Mouse (Mus musculus): ENCODE data around the gene Foxn3.

Gene Foxn3

DNA sequence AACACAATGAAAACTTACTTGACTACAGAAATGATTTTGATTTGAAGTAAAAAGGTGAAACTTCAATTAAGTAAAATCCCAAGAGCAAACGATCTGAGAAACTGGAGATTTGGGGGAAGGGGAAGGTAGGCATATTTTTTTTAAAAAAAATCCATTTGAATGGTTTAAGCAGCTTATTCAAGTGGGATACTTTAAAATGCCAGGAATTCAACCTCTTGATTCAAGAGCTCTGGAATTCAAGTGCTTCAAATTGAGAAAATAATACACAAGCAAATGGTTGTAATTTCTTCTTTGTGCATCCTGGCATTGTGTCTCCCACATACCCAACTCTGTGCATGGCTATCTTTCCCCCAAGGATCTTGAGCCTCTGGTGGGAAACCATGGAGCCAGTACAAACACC, 300.5 kb downstream of the Foxn3 start:
- intact Hi-C loops (cut with DNase I): no loop called here

DNA sequence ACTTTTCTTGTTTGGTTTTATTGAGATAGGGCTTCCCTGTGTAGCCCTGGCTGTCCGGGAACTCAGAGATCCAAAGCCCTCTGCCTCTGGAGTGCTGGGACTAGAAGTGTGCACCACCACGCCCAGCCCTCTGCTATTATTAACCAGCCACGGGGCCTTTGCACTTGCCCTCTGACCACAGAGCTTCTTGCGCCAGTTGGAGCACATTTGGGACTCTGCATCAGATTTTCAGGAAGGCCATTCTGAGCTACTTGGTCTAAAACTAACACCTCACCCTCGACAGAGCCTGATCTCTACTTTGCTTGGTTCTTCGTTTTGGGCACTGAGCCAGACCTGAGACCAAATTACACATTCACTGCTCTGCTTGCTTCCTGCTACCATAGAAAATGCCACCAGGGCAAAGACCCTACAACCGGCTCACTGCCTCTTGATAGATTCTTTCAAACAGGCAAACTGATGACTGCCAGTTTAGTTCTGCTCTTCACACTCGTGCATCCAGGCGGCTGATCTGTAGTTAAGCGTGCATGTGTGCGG, 301.2 kb downstream of the Foxn3 start:
- intact Hi-C loops (cut with DNase I): no loop called here

DNA sequence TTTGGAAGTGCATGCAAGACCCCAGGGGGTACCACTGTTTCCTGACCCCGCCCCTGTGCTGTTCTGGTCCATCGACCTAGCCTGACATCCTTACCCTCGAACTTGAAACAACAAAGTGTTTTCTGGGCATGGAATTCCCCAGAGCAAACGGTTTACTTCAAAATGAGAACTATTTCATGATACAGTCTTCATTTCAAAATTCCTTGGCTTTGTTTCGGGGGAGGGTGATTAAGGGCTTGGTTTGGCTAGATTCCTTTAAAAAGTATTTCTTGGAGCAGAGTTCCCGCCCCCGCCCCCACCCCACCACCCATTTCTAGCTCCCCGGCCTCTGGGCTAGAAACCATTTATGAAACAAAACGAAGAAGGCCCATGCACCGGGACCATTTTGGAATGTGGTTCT, 303.2 kb downstream of the Foxn3 start:
- intact Hi-C loops (cut with DNase I): no loop called here

DNA sequence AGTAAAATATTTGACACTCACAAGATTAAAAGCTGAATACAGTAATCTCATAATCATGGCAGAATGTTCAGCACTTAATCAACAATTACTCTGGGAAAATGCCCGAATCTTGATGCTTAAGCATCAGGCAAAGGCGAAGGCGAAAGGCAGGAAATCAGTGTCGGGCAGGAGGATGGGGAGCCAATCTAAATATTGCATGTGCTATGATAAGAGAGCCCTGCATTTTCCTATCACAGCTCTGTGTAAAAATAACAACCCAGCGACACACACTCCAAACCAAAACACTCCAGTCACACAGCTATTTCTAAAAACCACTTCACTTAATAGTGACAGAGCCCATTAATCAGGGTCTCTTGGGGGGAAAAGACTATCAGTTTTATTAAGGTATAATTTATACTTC, 305.8 kb downstream of the Foxn3 start:
- intact Hi-C loops (cut with DNase I): loop anchor here (10.0 kb wide), 1 partner anchor 127 kb away; no protein-coding TSS in a partner anchor

DNA sequence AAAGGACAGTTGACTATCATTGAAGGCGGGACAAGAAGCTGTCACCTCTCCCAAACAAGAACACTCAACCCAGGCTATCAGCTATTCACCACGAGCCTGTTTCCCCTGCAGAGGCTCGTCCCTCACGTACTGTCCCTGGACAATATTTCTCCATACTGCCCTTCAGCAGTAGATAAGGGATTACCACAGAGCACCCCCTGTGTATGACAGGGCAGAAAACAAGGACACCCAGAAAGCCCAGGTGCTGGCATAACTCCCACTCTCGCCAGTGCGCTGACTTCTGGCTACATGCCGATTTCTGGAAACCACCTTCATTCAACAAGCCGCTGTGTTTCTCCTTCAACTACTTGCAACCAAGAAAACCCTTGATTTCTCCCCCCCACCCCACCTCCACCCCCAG, 306.4 kb downstream of the Foxn3 start:
- intact Hi-C loops (cut with DNase I): loop anchor here (10.0 kb wide), 1 partner anchor 128 kb away; no protein-coding TSS in a partner anchor

DNA sequence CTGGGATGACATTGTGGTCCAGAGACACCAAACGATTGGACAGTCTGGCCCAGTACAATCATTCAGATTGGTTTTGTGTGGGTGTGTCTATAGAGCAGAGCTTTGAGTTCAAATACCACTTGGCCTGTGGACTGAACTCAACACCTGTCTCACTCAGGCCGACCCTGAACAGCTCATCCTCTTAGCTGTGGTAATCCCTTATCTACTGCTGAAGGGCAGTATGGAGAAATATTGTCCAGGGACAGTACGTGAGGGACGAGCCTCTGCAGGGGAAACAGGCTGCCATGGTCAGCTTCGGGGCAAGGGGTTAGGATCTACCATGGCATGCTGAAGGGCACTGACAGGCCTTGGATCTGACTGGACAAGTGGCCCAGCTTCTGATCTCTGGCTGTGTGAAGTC, 306.9 kb downstream of the Foxn3 start:
- intact Hi-C loops (cut with DNase I): loop anchor here (10.0 kb wide), 1 partner anchor 128 kb away; no protein-coding TSS in a partner anchor

DNA sequence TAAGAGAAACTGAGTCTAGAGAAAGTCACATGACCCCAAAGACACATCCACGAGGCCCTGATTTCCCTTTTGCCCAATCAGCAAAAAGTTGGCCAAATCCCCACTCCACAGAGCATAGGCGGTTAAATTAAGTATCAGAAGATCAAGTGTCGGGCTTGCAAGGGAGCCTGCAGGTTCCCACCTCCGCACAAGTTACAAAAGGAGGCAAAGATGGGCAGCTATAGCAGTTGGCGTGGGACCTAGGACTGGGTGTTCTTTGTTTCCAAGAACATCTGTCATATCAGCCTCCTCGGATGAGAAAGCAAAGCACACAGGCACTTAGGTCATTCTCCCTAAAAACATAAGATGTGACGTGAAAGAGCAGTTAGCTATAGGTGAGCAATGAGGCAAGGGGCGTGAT, 308.9 kb downstream of the Foxn3 start:
- intact Hi-C loops (cut with DNase I): loop anchor here (10.0 kb wide), 1 partner anchor 130 kb away; no protein-coding TSS in a partner anchor

DNA sequence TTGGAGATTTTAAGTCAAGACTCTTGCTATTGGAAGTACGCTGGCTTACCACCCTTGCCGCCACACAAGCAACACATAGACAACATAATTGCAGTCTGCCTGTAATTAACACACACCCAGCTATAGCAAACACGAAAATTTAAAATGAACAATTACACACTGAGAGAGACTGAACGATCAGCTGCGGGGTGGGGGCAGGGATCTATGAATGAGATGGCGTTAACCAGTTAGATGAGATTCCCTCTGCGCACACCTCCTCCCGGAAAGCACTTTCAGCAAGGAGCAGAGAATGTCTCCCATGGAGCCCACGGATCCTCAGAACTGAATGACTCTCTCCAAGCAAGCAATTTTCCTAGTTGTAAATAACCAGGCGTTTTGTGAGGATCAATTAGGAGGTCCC, 309.8 kb downstream of the Foxn3 start:
- intact Hi-C loops (cut with DNase I): loop anchor here (10.0 kb wide), 1 partner anchor 131 kb away; no protein-coding TSS in a partner anchor

DNA sequence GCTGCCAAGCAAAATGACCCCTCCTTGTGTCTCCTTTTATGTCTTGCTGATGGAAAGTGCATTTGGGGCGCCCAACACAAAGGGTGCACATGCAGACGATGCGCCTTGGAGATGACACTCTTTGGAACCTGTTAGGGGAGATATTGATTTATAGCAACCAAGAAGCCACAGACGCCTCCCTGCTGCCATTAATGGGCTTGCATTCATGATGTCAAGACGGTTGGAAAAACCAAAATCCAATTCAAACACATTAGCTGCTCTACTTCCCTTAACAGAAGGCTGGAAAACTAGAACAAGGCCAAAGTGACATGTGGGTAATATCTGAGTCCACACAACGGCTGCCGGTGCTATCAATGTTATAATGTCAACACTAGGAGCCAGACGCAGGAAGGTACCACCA, 314.8 kb downstream of the Foxn3 start:
- intact Hi-C loops (cut with DNase I): no loop called here

DNA sequence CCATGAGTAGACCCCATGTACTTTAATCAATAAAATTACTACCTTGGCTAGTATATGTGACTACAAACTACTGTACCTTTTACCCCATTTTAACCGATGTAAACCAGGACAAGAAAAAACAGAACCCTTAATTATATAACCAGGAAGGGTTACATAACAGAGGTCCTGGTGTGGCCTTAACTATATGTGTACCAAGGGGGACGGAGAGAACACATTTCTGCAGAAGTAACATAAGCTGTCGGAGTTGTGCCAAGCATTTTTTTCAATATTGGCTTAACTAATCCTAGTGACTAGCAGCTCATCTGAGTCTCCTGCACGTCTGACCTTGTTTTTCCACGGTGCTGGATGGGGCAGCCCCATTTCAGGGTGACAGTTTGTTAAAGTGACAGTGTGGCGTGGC, 315.4 kb downstream of the Foxn3 start:
- intact Hi-C loops (cut with DNase I): no loop called here

DNA sequence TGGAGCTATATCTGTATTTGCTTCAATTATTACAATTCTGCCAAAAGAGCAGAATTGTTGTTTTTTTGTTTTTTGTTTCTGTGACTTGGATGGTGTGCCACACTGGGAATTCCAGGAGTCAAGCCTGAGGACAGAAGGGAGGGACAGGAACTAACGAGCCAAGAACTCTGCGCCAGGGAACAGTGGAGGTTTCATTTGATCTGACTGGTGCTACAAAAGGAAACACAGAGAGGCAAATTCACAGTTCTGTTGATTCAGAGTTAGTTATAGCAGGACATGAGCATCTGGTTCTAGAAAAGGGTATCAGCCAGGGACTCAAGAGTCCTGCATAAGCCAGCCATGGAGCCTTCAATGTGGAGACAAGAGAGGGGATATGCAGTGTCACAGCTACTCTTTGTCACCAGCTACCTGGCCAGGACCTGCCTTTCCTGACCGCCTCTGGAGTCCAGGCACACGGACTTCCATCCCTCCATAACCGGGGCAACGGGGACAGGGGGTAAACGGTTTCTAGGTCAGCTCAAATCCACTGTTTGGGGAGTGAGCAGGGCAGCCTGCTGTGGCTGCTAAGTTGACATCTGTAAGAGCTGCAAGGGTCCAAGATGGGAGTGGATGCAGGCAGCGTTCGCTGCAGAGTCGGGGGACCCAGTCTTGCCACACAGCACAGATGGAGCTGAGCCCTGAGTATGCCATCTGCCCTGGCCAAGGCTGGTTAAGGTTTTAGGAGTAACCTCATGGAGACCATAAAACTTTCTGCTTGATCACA, 316.2 kb downstream of the Foxn3 start:
- intact Hi-C loops (cut with DNase I): no loop called here

DNA sequence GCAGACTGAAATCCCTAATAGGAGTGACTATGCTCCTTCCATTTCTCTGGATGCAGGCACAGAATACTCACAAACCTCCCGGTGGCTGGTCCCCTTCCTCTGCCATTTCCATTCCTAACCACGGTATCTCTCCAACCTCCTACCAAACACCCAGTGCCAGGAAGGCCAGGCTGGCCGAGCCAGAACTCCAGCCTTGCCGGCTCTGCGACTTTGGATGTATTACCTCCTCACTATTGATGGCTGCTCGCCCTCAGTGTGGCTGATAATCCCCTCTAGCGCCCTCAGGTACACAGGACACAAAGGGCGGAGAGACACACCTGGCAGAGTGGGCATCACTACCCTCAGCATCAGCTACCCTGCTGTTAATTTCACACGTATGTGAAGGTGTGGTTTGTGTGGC, 318.7 kb downstream of the Foxn3 start:
- intact Hi-C loops (cut with DNase I): no loop called here

DNA sequence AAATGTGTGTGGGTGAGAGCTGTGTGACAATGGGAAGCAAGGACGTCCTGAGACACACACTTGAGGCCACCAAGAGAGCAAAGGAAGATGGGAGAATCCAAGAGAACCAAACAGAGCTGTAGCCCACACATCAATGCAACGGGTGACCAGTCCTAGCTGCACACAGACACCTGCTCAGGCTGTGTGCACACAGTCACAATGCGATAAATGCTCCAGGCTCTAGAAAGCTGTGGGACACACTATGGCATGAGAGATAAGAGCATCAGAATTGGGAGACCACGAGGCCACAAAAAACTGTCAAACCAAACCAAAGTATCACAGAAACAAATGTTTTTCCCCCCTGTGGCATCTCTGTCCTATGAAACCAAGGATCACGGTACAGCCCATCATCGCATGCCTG, 319.1 kb downstream of the Foxn3 start:
- intact Hi-C loops (cut with DNase I): no loop called here

DNA sequence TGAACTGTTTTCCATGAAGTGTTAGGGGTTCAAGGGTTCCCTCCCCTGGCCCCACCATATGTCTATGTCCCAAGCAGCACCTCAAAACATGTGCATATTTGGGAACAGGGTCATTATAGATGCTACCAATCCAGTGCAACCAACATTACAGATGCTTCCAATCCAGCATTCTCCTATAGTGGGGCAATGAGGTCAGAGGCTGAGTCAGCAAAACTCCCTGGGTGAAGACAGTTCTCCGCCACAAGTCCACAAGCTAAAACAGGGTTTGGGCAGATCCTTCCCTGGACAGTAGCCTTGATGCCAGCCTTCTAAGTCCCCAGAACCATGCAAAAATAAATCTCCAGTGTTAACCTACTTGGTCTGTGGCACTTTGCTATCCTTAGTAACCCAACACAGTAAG, 320.1 kb downstream of the Foxn3 start:
- intact Hi-C loops (cut with DNase I): no loop called here

DNA sequence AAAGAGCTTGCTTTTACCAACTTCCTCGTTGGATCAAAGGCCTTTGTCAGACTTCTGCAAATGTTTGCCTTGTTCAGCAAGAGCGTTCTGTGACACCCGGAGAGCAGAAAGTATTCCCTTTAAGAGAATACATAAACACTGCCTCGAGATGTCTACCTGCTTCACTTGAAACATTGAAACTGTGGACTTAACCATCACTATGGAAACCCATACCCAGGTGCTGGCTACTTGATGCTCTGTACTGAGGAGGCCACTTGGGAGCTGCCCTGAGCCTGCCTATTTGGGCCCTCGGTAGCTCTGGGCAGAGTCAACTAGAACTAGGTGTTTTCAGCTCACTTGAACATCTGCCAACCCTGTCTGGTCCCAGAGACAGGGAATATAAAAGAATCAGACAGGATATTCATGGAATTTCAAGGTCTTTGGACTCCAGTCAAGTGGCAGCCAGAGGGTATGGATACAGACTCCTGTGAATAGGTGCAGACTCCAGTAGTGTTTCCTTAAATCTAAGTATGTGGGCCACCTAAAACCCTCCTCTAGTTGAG, 323.1 kb downstream of the Foxn3 start:
- intact Hi-C loops (cut with DNase I): no loop called here

DNA sequence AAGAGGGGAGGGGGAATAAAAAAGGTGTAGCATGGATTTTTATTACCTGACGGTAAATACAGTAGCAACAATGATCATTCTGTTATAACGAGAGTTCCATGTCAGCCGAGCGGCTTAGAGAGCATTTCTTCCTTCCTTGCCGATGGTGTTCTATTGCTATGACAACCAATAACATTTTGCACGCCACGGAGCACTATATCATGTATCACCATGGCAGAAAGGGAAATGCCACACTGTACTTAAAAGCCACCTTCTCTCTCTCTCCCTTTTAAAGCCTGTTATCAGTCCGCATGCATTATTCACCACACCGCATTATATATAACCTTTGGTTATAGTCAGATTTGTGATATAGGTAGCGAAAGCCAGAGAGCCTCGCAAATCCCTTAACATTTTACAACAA, 323.6 kb downstream of the Foxn3 start:
- intact Hi-C loops (cut with DNase I): no loop called here

DNA sequence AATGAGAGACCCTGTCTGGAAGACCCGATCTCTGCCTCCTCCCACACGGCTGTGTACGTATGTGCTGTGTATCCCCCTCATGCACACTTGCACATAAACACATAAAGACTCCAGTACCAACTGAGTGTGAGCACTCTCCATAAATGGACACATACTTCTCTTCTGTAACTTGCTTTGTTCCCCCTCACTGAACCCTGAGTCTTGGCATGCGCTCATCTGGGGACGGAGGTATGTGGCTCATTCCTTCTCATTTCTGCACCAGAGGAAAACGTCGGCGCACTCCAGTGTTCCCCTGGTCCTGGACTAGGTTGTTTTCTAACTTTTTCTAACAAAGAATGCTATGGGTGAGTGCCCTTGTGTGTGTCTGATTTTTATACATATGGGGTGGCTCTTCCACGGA, 325.9 kb downstream of the Foxn3 start:
- intact Hi-C loops (cut with DNase I): no loop called here

DNA sequence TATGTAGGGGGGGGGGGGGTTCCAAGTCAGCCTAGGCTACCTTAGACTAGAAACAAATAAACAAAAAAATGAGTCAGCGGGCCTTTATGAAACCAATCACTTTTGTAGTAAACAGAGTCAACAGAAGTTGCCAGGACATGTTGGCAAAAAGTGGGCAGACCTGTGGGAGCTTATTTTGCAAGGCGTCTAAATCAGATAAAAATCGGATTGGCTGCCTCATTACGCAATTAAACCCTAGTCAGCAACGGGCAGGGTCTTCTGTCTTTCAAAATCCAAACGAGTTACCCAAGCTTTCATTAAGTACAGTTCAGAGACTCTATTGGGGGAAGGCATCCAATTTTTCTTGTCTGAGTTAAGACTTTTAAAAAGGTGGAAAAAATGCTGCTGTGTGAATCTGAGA, 329.0 kb downstream of the Foxn3 start:
- intact Hi-C loops (cut with DNase I): no loop called here

DNA sequence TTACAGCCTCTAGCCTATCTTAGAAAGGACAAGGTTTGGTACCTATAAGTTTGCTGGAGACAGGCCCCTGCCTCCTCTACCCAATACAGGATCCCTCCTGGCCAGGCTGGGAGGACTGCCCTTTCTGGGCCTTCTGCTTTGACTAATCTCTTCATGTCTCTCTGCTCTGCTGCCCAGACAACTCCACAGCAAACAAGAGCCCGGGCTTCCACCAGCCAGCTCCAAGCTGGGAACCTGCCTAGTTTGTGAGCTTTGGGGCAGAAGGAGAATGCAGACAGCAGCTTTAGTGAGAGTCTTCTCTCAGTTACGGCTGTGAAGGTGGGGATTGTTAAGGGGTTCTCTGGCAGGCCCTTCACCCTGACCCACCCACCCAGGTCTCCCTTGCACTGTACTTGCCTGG, 330.0 kb downstream of the Foxn3 start:
- intact Hi-C loops (cut with DNase I): no loop called here

DNA sequence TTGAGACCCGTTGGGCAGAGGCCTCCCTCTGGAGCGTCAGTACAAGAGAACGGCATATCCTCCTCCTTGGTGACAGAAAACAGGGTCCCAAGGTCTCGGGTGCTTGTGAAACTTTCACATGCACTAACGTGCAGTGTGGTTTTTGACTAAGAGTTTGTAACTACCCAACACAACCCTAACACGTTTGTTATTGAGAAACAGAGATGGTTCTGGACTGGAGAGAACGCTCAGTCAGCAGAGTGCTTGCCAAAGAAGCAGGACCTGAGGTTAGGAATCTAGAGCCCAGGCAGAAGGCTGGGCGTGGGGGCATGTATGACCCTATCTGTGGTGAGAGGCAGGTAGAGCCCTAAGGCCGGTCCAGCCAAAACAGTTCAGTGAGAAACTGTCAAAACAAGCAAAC, 330.9 kb downstream of the Foxn3 start:
- intact Hi-C loops (cut with DNase I): no loop called here

DNA sequence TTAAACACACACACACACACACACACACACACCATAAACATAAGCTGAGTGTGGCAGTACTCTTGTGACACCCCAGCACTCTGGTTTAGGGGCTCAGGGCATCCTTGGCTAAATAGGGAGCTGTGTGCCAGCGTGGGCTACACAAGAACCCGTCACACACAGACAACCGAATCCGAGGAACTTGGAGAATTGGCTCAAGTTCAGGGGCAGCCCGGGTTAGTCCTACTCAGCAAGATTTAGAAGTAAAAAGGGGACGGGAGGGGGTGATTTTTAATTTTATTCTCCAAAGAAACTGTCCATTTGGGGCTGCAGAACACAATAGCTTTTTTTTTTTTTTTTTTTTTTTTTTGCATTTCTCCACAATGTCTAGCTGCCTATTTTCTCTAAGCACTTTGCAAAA, 332.1 kb downstream of the Foxn3 start:
- intact Hi-C loops (cut with DNase I): no loop called here

DNA sequence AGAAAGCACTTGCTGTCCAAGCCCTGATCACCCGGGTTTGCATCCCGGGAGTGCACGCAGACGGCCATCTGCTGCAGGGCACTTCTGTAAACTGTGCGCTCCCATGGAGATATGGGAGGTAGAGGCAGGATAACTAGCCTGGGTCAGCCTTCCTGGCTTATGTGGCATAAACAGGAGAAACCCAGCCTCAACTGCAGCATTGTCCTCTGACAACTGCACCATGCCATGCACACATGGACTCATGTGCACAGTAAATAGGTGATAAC, 332.7 kb downstream of the Foxn3 start:
- intact Hi-C loops (cut with DNase I): no loop called here

Data from adrenal gland (tissue).